In genomic region chr4:149006107-149006506, GRCm38 (mm10) we compare ENCODE assay signal across 15 mouse cellular contexts.
A peak's percentile ranks its signal among the peaks of the same experiment; 100 is the strongest.
DNase-seq lines count a peak whose midpoint lies in the region.
"Had no signal": no experiment of that assay in that cellular context is flagged by ENCODE, and none has a peak within 500 bp of the region (broad histone marks: within the 10 kb centered on the region; RNA-seq: fewer than 3 reads in every experiment).

No protein-coding gene starts in this region.

- DNase-seq in ES-CJ7 (ENCODE audit: low read depth, low spot score), result peak; percentile 30
- peak; percentile 28 for DNase-seq in MEL-GATA-1-ER (ENCODE audit: extremely low read depth, low read depth)
- peak; percentile 4 for DNase-seq in c-Kit-positive CD71-positive TER-119-negative erythroid progenitor cells, embryonic 14.5 days (ENCODE audit: low read depth)
- no peak for DNase-seq in spleen, postnatal 10 days (ENCODE audit: low spot score in 2 of 2)
- no peak for DNase-seq in kidney, postnatal 10 days
- no peak for DNase-seq in layer of hippocampus, postnatal 10 days (ENCODE audit: low spot score in 2 of 2)
- DNase-seq: adrenal gland, postnatal 14 days; B cell, adult 2 months; cerebellum, adult 18-20 months; cerebellum, adult 9-10 months; cerebellum, postnatal 14 days; forebrain, postnatal 0 days; gastrocnemius, adult 2 months; gastrocnemius, postnatal 14 days; heart, adult 11 months had no signal

Comparison
In these comparisons a context has a peak if more than half of its experiments do, and no peak if none do; other contexts are left out.
1. DNase-seq: peak in ES-CJ7 (single experiment), MEL-GATA-1-ER (single experiment) and c-Kit-positive CD71-positive TER-119-negative erythroid progenitor cells, embryonic 14.5 days (single experiment); none in spleen, postnatal 10 days (0 of 2), kidney, postnatal 10 days (single experiment) and layer of hippocampus, postnatal 10 days (0 of 2).